Mouse (Mus musculus): ENCODE measurements around the gene Tectb. TPM values are rescaled to one million over a fixed set of nuclear protein-coding genes. Genes with fewer than 3 reads are reported as not detected.
A peak's percentile ranks its signal among the peaks of the same experiment; 100 is the strongest.
"Not testable (repeated sequence)": the region's sequence is repeated elsewhere in the genome, so short reads cannot be mapped to it uniquely, and the experiment has no call there.

The Tectb gene
- total RNA-seq, 2 experiments from 2014 or later, result not detected

GRCm38 (mm10) chr19:55165183-55165865 lies 15.2 kb upstream of the Tectb start:
- ATAC-seq (ENCODE audit: poor library complexity, severe bottlenecking), result no peak

GRCm38 (mm10) chr19:55165954-55166353 lies 14.6 kb upstream of the Tectb start:
- ATAC-seq (ENCODE audit: poor library complexity, severe bottlenecking), result no peak

- ATAC-seq (ENCODE audit: poor library complexity, severe bottlenecking), result no peak
Observed at GRCm38 (mm10) chr19:55166741-55167140, 13.8 kb upstream of the Tectb start.

GRCm38 (mm10) chr19:55167741-55168140 lies 12.8 kb upstream of the Tectb start:
- ATAC-seq (ENCODE audit: poor library complexity, severe bottlenecking), result no peak

GRCm38 (mm10) chr19:55168360-55168759 lies 12.2 kb upstream of the Tectb start:
- ATAC-seq (ENCODE audit: poor library complexity, severe bottlenecking), result no peak

GRCm38 (mm10) chr19:55169236-55169729 lies 11.2 kb upstream of the Tectb start:
- ATAC-seq (ENCODE audit: poor library complexity, severe bottlenecking), result not testable (repeated sequence)

GRCm38 (mm10) chr19:55170399-55170798 lies 10.1 kb upstream of the Tectb start:
- ATAC-seq (ENCODE audit: poor library complexity, severe bottlenecking), result no peak

- no peak for ATAC-seq (ENCODE audit: poor library complexity, severe bottlenecking)
Observed at GRCm38 (mm10) chr19:55171585-55171984, 8.9 kb upstream of the Tectb start.

GRCm38 (mm10) chr19:55177143-55177542 lies 3.4 kb upstream of the Tectb start:
- ATAC-seq (ENCODE audit: poor library complexity, severe bottlenecking), result no peak

GRCm38 (mm10) chr19:55184442-55184841 lies 3.9 kb downstream of the Tectb start:
- ATAC-seq (ENCODE audit: poor library complexity, severe bottlenecking), result no peak

- ATAC-seq (ENCODE audit: poor library complexity, severe bottlenecking), result no peak
Observed at GRCm38 (mm10) chr19:55185074-55185473, 4.5 kb downstream of the Tectb start.

- no peak for ATAC-seq (ENCODE audit: poor library complexity, severe bottlenecking)
Observed at GRCm38 (mm10) chr19:55185651-55186050, 5.1 kb downstream of the Tectb start.

- no peak for ATAC-seq (ENCODE audit: poor library complexity, severe bottlenecking)
Observed at GRCm38 (mm10) chr19:55190065-55190464, 9.5 kb downstream of the Tectb start.

GRCm38 (mm10) chr19:55191596-55191995 lies 11.1 kb downstream of the Tectb start:
- ATAC-seq (ENCODE audit: poor library complexity, severe bottlenecking), result no peak

- ATAC-seq (ENCODE audit: poor library complexity, severe bottlenecking), result no peak
Observed at GRCm38 (mm10) chr19:55192254-55192945, 11.9 kb downstream of the Tectb start.

GRCm38 (mm10) chr19:55193717-55194394 lies 13.3 kb downstream of the Tectb start:
- ATAC-seq (ENCODE audit: poor library complexity, severe bottlenecking), result no peak

GRCm38 (mm10) chr19:55194520-55195170 lies 14.1 kb downstream of the Tectb start:
- no peak for ATAC-seq (ENCODE audit: poor library complexity, severe bottlenecking)

GRCm38 (mm10) chr19:55195574-55195973 lies 15.0 kb downstream of the Tectb start:
- no peak for ATAC-seq (ENCODE audit: poor library complexity, severe bottlenecking)

- no peak for ATAC-seq (ENCODE audit: poor library complexity, severe bottlenecking)
Observed at GRCm38 (mm10) chr19:55198303-55198702, 17.8 kb downstream of the Tectb start.

- ATAC-seq (ENCODE audit: poor library complexity, severe bottlenecking), result peak; percentile 80
Observed at GRCm38 (mm10) chr19:55206482-55207138, 26.1 kb downstream of the Tectb start.

- no peak for ATAC-seq (ENCODE audit: poor library complexity, severe bottlenecking)
Observed at GRCm38 (mm10) chr19:55207205-55207604, 26.7 kb downstream of the Tectb start.

Measured in megakaryocyte, adult 5-6 weeks (primary cell).